Mouse (Mus musculus) heart, adult 2 months (tissue): ENCODE measurements at regions not wholly inside any gene's neighbourhood (a gene's known extent, or its start where the extent isn't known, plus 50 kb on each side); places are given as distances from the start of the nearest gene placed in this dataset.

ENCODE experiments used
- CTCF ChIP-seq: fragments of 200-600 bp; IDR thresholded peaks from 2 replicates; pipeline ENCODE4 v1.8.1; 2022; ENCODE audit warnings: antibody characterized with exemption, mild to moderate bottlenecking, moderate library complexity
- EP300 ChIP-seq: fragments of 200-500 bp; IDR thresholded peaks from 2 replicates; pipeline ENCODE4 v1.6.1; 2011; ENCODE audit warnings: low read depth, low read length, control low read depth; ENCODE audit not compliant: insufficient read depth
- POLR2A ChIP-seq: fragments of 200-500 bp; IDR thresholded peaks from 2 replicates; pipeline ENCODE4 v1.6.1; 2011; ENCODE audit warnings: mild to moderate bottlenecking, low read depth, low read length, control low read depth; ENCODE audit not compliant: insufficient read depth

- TF ChIP-seq CTCF (no peak), POLR2A (no peak), EP300 (no peak)
Observed at GRCm38 (mm10) chr14:18462381-18462780, 130.7 kb upstream of the Ube2e1 start.
